Mouse (Mus musculus): ENCODE measurements around the gene Olfr1040. TPM values are rescaled to one million over a fixed set of nuclear protein-coding genes. Genes with fewer than 3 reads are reported as not detected.

The Olfr1040 gene
- total and polyA plus RNA-seq, 2 experiments from 2014 or later, result not detected

DNA sequence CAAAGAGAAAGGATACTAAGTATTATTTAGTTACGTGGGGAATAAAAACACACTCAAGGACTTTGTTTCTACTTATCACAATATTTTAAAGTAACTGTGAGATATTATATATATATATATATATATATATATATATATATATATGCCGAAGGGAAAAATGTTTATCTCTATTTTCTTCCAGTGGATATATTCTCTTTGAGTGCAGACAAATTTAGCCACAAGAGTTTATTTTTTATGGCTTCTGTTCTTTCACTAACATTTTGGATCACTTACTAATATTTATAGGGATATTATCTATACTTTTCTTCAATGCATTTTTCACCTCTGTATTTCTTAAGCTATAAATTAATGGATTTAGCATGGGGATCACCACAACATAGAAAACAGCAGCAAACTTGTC lies 15.2 kb upstream of the Olfr1040 start, which contains the start of gene Olfr1042:
Gene Olfr1042 (minus strand): TSS at position 101 of the 400 bp plus-strand sequence.
- Histone ChIP-seq H3K9ac (no peak within 1 kb of the TSS), H3K4me1 (ENCODE audit: insufficient read depth) (no peaks in the 10 kb centered on the region), H3K27ac (ENCODE audit: low read depth, low read length) (no peak within 1 kb of the TSS), H3K27me3 (ENCODE audit: insufficient read depth, low read length) (no peaks in the 10 kb centered on the region), H3K9me3 (ENCODE audit: low read length) (no peaks in the 10 kb centered on the region), H3K4me3 (ENCODE audit: low read depth, low read length) (no peak within 1 kb of the TSS), H3K4me2 (ENCODE audit: low read depth) (no peak within 1 kb of the TSS), H3K36me3 (ENCODE audit: insufficient read depth) (no peaks in the 10 kb centered on the region)
- DNase-seq (no peak), ATAC-seq (no peak)
- no peak for TF ChIP-seq CTCF (IDR thresholded peaks at IDR 0.05; ENCODE audit: low read depth)
- 90% methylated on average over 2 of the region's 2 CpGs for WGBS

DNA sequence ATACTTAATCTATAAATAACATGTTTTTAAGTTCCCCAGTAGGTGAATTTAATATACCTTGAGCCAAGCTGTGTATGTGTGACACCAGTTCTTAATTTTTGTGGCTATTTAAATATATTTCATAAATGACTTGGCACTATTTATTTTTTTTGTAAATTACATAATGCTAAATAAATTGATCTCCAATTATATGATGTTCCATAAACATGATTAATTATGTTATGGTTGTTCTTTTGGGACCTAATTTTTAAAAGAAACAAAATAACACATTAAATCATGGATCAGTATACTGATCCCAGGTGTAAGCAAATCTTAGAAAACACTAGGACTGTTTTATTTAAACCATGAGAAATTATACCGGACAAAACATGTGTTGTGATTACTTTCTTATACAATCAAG lies 10.7 kb downstream of the Olfr1040 start, which contains the start of gene Olfr1039:
Gene Olfr1039 (minus strand): TSS at position 101 of the 400 bp plus-strand sequence.
- Histone ChIP-seq H3K36me3 (ENCODE audit: insufficient read depth) (no peaks in the 10 kb centered on the region), H3K4me2 (ENCODE audit: low read depth) (no peak within 1 kb of the TSS), H3K9me3 (ENCODE audit: low read length) (no peaks in the 10 kb centered on the region), H3K27ac (ENCODE audit: low read depth, low read length) (no peak within 1 kb of the TSS), H3K4me1 (ENCODE audit: insufficient read depth) (no peaks in the 10 kb centered on the region), H3K4me3 (ENCODE audit: low read depth, low read length) (no peak within 1 kb of the TSS), H3K27me3 (ENCODE audit: insufficient read depth, low read length) (no peaks in the 10 kb centered on the region), H3K9ac (no peak within 1 kb of the TSS)
- 94% methylated on average over 1 of the region's 1 CpGs for WGBS
- ATAC-seq (no peak), DNase-seq (no peak)
- TF ChIP-seq CTCF (IDR thresholded peaks at IDR 0.05; ENCODE audit: low read depth), result no peak

Other genes starting within 250 kb of the Olfr1040 start
- not detected in 2 replicates for gene Olfr1024, start 241.7 kb downstream of the Olfr1040 start, total RNA-seq (2014; rRNA removed)
- gene Olfr1024, start 241.7 kb downstream of the Olfr1040 start, polyA plus RNA-seq (2015; fragmentation: Nextera tagmentation; extraction: Ambion mirVana), result not detected in 2 replicates
- not detected in 2 replicates for gene Olfr1025-ps1, start 231.5 kb downstream of the Olfr1040 start, total RNA-seq (2014; rRNA removed)
- gene Olfr1025-ps1, start 231.5 kb downstream of the Olfr1040 start, polyA plus RNA-seq (2015; fragmentation: Nextera tagmentation; extraction: Ambion mirVana), result not detected in 2 replicates
- not detected in 2 replicates for gene Olfr1026, start 225.2 kb downstream of the Olfr1040 start, total RNA-seq (2014; rRNA removed)
- not detected in 2 replicates for gene Olfr1026, start 225.2 kb downstream of the Olfr1040 start, polyA plus RNA-seq (2015; fragmentation: Nextera tagmentation; extraction: Ambion mirVana)
- gene Olfr1028, start 196.3 kb downstream of the Olfr1040 start, total RNA-seq (2014; rRNA removed), result not detected in 2 replicates
- gene Olfr1028, start 196.3 kb downstream of the Olfr1040 start, polyA plus RNA-seq (2015; fragmentation: Nextera tagmentation; extraction: Ambion mirVana), result not detected in 2 replicates
- gene Olfr1029, start 172.8 kb downstream of the Olfr1040 start, total RNA-seq (2014; rRNA removed), result not detected in 2 replicates
- not detected in 2 replicates for gene Olfr1029, start 172.8 kb downstream of the Olfr1040 start, polyA plus RNA-seq (2015; fragmentation: Nextera tagmentation; extraction: Ambion mirVana)
- gene Olfr1030, start 167.5 kb downstream of the Olfr1040 start, total RNA-seq (2014; rRNA removed), result not detected in 2 replicates
- not detected in 2 replicates for gene Olfr1030, start 167.5 kb downstream of the Olfr1040 start, polyA plus RNA-seq (2015; fragmentation: Nextera tagmentation; extraction: Ambion mirVana)
- gene Olfr1031, start 156.4 kb downstream of the Olfr1040 start, total RNA-seq (2014; rRNA removed), result not detected in 2 replicates
- gene Olfr1031, start 156.4 kb downstream of the Olfr1040 start, polyA plus RNA-seq (2015; fragmentation: Nextera tagmentation; extraction: Ambion mirVana), result not detected in 2 replicates
- gene Olfr1032, start 141.2 kb downstream of the Olfr1040 start, total RNA-seq (2014; rRNA removed), result not detected in 2 replicates
- not detected in 2 replicates for gene Olfr1032, start 141.2 kb downstream of the Olfr1040 start, polyA plus RNA-seq (2015; fragmentation: Nextera tagmentation; extraction: Ambion mirVana)
- gene Olfr1033, start 126.1 kb downstream of the Olfr1040 start, total RNA-seq (2014; rRNA removed), result 0.05 and 0.08 TPM in 2 replicates
- 1.1 and 1.2 TPM in 2 replicates for gene Olfr1033, start 126.1 kb downstream of the Olfr1040 start, polyA plus RNA-seq (2015; fragmentation: Nextera tagmentation; extraction: Ambion mirVana)
- not detected in 2 replicates for gene Olfr1034, start 100.9 kb downstream of the Olfr1040 start, total RNA-seq (2014; rRNA removed)
- gene Olfr1034, start 100.9 kb downstream of the Olfr1040 start, polyA plus RNA-seq (2015; fragmentation: Nextera tagmentation; extraction: Ambion mirVana), result not detected in 2 replicates
- not detected in 2 replicates for gene Olfr1036, start 72.7 kb downstream of the Olfr1040 start, total RNA-seq (2014; rRNA removed)
- not detected in 2 replicates for gene Olfr1036, start 72.7 kb downstream of the Olfr1040 start, polyA plus RNA-seq (2015; fragmentation: Nextera tagmentation; extraction: Ambion mirVana)
- not detected in 2 replicates for gene Olfr1037, start 59.3 kb downstream of the Olfr1040 start, total RNA-seq (2014; rRNA removed)
- gene Olfr1037, start 59.3 kb downstream of the Olfr1040 start, polyA plus RNA-seq (2015; fragmentation: Nextera tagmentation; extraction: Ambion mirVana), result not detected in 2 replicates
- not detected in 2 replicates for gene Olfr1039, start 10.8 kb downstream of the Olfr1040 start, total RNA-seq (2014; rRNA removed)
- gene Olfr1039, start 10.8 kb downstream of the Olfr1040 start, polyA plus RNA-seq (2015; fragmentation: Nextera tagmentation; extraction: Ambion mirVana), result not detected in 2 replicates
- not detected in 2 replicates for gene Olfr1042, start 15.1 kb upstream of the Olfr1040 start, total RNA-seq (2014; rRNA removed)
- gene Olfr1042, start 15.1 kb upstream of the Olfr1040 start, polyA plus RNA-seq (2015; fragmentation: Nextera tagmentation; extraction: Ambion mirVana), result not detected in 2 replicates
- not detected in 2 replicates for gene Olfr1043, start 20.8 kb upstream of the Olfr1040 start, total RNA-seq (2014; rRNA removed)
- not detected in 2 replicates for gene Olfr1043, start 20.8 kb upstream of the Olfr1040 start, polyA plus RNA-seq (2015; fragmentation: Nextera tagmentation; extraction: Ambion mirVana)
- not detected in 2 replicates for gene Olfr1044, start 31.1 kb upstream of the Olfr1040 start, total RNA-seq (2014; rRNA removed)
- not detected in 2 replicates for gene Olfr1044, start 31.1 kb upstream of the Olfr1040 start, polyA plus RNA-seq (2015; fragmentation: Nextera tagmentation; extraction: Ambion mirVana)
- not detected in 2 replicates for gene Olfr52, start 39.0 kb upstream of the Olfr1040 start, total RNA-seq (2014; rRNA removed)
- gene Olfr52, start 39.0 kb upstream of the Olfr1040 start, polyA plus RNA-seq (2015; fragmentation: Nextera tagmentation; extraction: Ambion mirVana), result not detected in 2 replicates
- gene Olfr1045, start 56.3 kb upstream of the Olfr1040 start, total RNA-seq (2014; rRNA removed), result not detected in 2 replicates
- gene Olfr1045, start 56.3 kb upstream of the Olfr1040 start, polyA plus RNA-seq (2015; fragmentation: Nextera tagmentation; extraction: Ambion mirVana), result not detected in 2 replicates
- gene Olfr1046, start 72.6 kb upstream of the Olfr1040 start, total RNA-seq (2014; rRNA removed), result not detected in 2 replicates
- not detected in 2 replicates for gene Olfr1046, start 72.6 kb upstream of the Olfr1040 start, polyA plus RNA-seq (2015; fragmentation: Nextera tagmentation; extraction: Ambion mirVana)
- gene Olfr1047, start 84.7 kb upstream of the Olfr1040 start, total RNA-seq (2014; rRNA removed), result not detected in 2 replicates
- gene Olfr1047, start 84.7 kb upstream of the Olfr1040 start, polyA plus RNA-seq (2015; fragmentation: Nextera tagmentation; extraction: Ambion mirVana), result not detected in 2 replicates
- gene Olfr1048, start 93.6 kb upstream of the Olfr1040 start, total RNA-seq (2014; rRNA removed), result not detected in 2 replicates
- gene Olfr1048, start 93.6 kb upstream of the Olfr1040 start, polyA plus RNA-seq (2015; fragmentation: Nextera tagmentation; extraction: Ambion mirVana), result not detected in 2 replicates
- gene Olfr1049, start 111.6 kb upstream of the Olfr1040 start, total RNA-seq (2014; rRNA removed), result not detected in 2 replicates
- not detected in 2 replicates for gene Olfr1049, start 111.6 kb upstream of the Olfr1040 start, polyA plus RNA-seq (2015; fragmentation: Nextera tagmentation; extraction: Ambion mirVana)
- gene Olfr1051, start 132.4 kb upstream of the Olfr1040 start, total RNA-seq (2014; rRNA removed), result not detected in 2 replicates
- not detected in 2 replicates for gene Olfr1051, start 132.4 kb upstream of the Olfr1040 start, polyA plus RNA-seq (2015; fragmentation: Nextera tagmentation; extraction: Ambion mirVana)
- not detected in 2 replicates for gene Olfr1052, start 145.7 kb upstream of the Olfr1040 start, total RNA-seq (2014; rRNA removed)
- gene Olfr1052, start 145.7 kb upstream of the Olfr1040 start, polyA plus RNA-seq (2015; fragmentation: Nextera tagmentation; extraction: Ambion mirVana), result not detected in 2 replicates
- not detected in 2 replicates for gene Olfr1053, start 168.6 kb upstream of the Olfr1040 start, total RNA-seq (2014; rRNA removed)
- not detected in 2 replicates for gene Olfr1053, start 168.6 kb upstream of the Olfr1040 start, polyA plus RNA-seq (2015; fragmentation: Nextera tagmentation; extraction: Ambion mirVana)
- gene Olfr1054, start 188.7 kb upstream of the Olfr1040 start, total RNA-seq (2014; rRNA removed), result not detected in 2 replicates
- gene Olfr1054, start 188.7 kb upstream of the Olfr1040 start, polyA plus RNA-seq (2015; fragmentation: Nextera tagmentation; extraction: Ambion mirVana), result not detected in 2 replicates
- gene Olfr1055, start 203.6 kb upstream of the Olfr1040 start, total RNA-seq (2014; rRNA removed), result not detected in 2 replicates
- not detected in 2 replicates for gene Olfr1055, start 203.6 kb upstream of the Olfr1040 start, polyA plus RNA-seq (2015; fragmentation: Nextera tagmentation; extraction: Ambion mirVana)
- gene Olfr1056, start 215.7 kb upstream of the Olfr1040 start, total RNA-seq (2014; rRNA removed), result not detected in 2 replicates
- not detected in 2 replicates for gene Olfr1056, start 215.7 kb upstream of the Olfr1040 start, polyA plus RNA-seq (2015; fragmentation: Nextera tagmentation; extraction: Ambion mirVana)
- not detected in 2 replicates for gene Olfr1057, start 231.7 kb upstream of the Olfr1040 start, total RNA-seq (2014; rRNA removed)
- gene Olfr1057, start 231.7 kb upstream of the Olfr1040 start, polyA plus RNA-seq (2015; fragmentation: Nextera tagmentation; extraction: Ambion mirVana), result not detected in 2 replicates
- gene Olfr1058, start 241.8 kb upstream of the Olfr1040 start, total RNA-seq (2014; rRNA removed), result not detected in 2 replicates
- gene Olfr1058, start 241.8 kb upstream of the Olfr1040 start, polyA plus RNA-seq (2015; fragmentation: Nextera tagmentation; extraction: Ambion mirVana), result not detected in 2 replicates